In the genomic region with DNA sequence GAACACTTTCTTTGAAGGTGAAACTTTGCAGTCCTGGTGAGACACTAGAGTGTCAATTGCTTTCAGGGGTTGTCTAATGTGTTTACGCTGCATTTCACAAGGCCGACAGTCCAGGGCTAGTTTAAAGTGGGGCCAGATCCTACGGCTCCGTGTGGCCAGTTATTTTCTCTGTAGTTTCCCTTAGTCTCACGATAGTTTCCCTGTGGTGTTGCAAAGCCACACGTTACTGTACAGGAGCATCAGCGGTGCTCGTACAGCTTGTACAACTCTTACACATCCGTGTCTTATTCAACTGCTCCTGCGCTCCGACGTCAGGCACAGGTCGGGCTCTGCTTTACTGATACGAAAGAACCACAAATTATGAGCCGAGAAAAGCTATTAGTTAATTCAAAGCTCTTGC, we compare ENCODE assay signal across 8 mouse cellular contexts. TPM values are rescaled to one million over a fixed set of nuclear protein-coding genes. Genes with fewer than 3 reads are reported as not detected.
DNase-seq lines count a peak whose midpoint lies in the region; ATAC-seq and TF ChIP-seq lines count a peak whose summit lies in the region.

No protein-coding gene starts in this region.

- TF ChIP-seq CTCF in gastrocnemius, adult 2 months (IDR thresholded peaks at IDR 0.05), result no peak

- 0 out of 2 replicates have a peak, but pooled peaks have one; percentile 5 for ATAC-seq in hindbrain, embryonic 15.5 days (ENCODE audit: low FRiP score, low read depth)
- ATAC-seq in liver, embryonic 15.5 days (ENCODE audit: insufficient read depth), result no peak

- no peaks in the 10 kb centered on the region for H3K9me3 ChIP-seq in hindbrain, embryonic 15.5 days
- H3K9me3 ChIP-seq in liver, embryonic 15.5 days (replicated peaks), result no peaks in the 10 kb centered on the region

- peak overlapping the region; percentile 82 for H3K4me3 ChIP-seq in gastrocnemius, adult 2 months
- H3K4me3 ChIP-seq in hindbrain, embryonic 15.5 days, result peak overlapping the region; percentile 82
- H3K4me3 ChIP-seq in liver, embryonic 15.5 days (replicated peaks), result peak overlapping the region; percentile 88

- H3K4me2 ChIP-seq in hindbrain, embryonic 15.5 days, result peak overlapping the region; percentile 62
- H3K4me2 ChIP-seq in liver, embryonic 15.5 days, result peak overlapping the region; percentile 81

- H3K9ac ChIP-seq in hindbrain, embryonic 15.5 days, result peak overlapping the region; percentile 70
- peak overlapping the region; percentile 30; the same call in 1 of the 2 replicates for H3K9ac ChIP-seq in liver, embryonic 15.5 days

- peaks cover 15% of the 10 kb centered on the region for H3K36me3 ChIP-seq in hindbrain, embryonic 15.5 days
- H3K36me3 ChIP-seq in liver, embryonic 15.5 days (replicated peaks), result peaks cover 8% of the 10 kb centered on the region

- intact Hi-C loops in gastrocnemius, adult 2 months (cut with DNase I), result loop anchor here (2.0 to 10.0 kb wide), 3 partner anchors 68 to 426 kb away; no protein-coding TSS in a partner anchor
- intact Hi-C loops in gastrocnemius, postnatal 14 days (cut with DNase I; ENCODE audit: low total_unique reads), result loop anchor here (10.0 kb wide), 1 partner anchor 428 kb away; no protein-coding TSS in a partner anchor

- peak; percentile 27 for DNase-seq in gastrocnemius, adult 2 months
- no peak for DNase-seq in gastrocnemius, postnatal 25 days
- DNase-seq in B cell, adult 2 months, result peak; percentile 4 to 5
- DNase-seq in embryo, embryonic 11 days, result peak; percentile 8
- DNase-seq in thymus, postnatal 4 days, result peak; percentile 34
- DNase-seq in gastrocnemius, postnatal 14 days, result no peak

- no peaks in the 10 kb centered on the region for H3K27me3 ChIP-seq in hindbrain, embryonic 15.5 days
- no peaks in the 10 kb centered on the region for H3K27me3 ChIP-seq in liver, embryonic 15.5 days

- H3K4me1 ChIP-seq in hindbrain, embryonic 15.5 days (replicated peaks), result peaks cover 48% of the 10 kb centered on the region
- H3K4me1 ChIP-seq in liver, embryonic 15.5 days (replicated peaks), result peaks cover 51% of the 10 kb centered on the region

- peak overlapping the region; percentile 93 for H3K27ac ChIP-seq in gastrocnemius, adult 2 months
- peak overlapping the region; percentile 82; the same call in 1 of the 2 replicates for H3K27ac ChIP-seq in hindbrain, embryonic 15.5 days (replicated peaks)
- H3K27ac ChIP-seq in liver, embryonic 15.5 days (replicated peaks), result peak overlapping the region; percentile 83

- 39% methylated on average over 15 of the region's 15 CpGs for WGBS in hindbrain, embryonic 15.5 days
- WGBS in liver, embryonic 15.5 days (ENCODE audit: insufficient replicate concordance), result 37% methylated on average over 15 of the region's 15 CpGs

RNA-seq across cellular contexts. Expression of gene Lig4, which starts 0.5 kb away (rescaled TPM):
- total RNA-seq in gastrocnemius, adult 2 months (2021), result 1 to 10 TPM; 3.7 to 5.3 TPM
- 1 to 10 TPM; 3.0 to 3.6 TPM for total RNA-seq in gastrocnemius, postnatal 25 days (2021)
- polyA plus RNA-seq in hindbrain, embryonic 15.5 days (2015; fragmentation: Nextera tagmentation; extraction: Ambion mirVana), result 10.0 and 10.6 TPM in 2 replicates
- 0.66 and 0.70 TPM in 2 replicates for polyA plus RNA-seq in liver, embryonic 15.5 days (2015; fragmentation: Nextera tagmentation; extraction: Ambion mirVana)
- total RNA-seq in gastrocnemius, postnatal 14 days (2021), result 1 to 10 TPM; 3.4 to 3.5 TPM

RNA-seq across cellular contexts. Expression of gene Abhd13, which starts 0.5 kb away (rescaled TPM):
- 1 to 10 TPM; 6.9 to 8.2 TPM for total RNA-seq in gastrocnemius, adult 2 months (2021)
- 1 to 10 TPM; 7.9 to 8.1 TPM for total RNA-seq in gastrocnemius, postnatal 25 days (2021)
- 13.6 and 15.0 TPM in 2 replicates for polyA plus RNA-seq in hindbrain, embryonic 15.5 days (2015; fragmentation: Nextera tagmentation; extraction: Ambion mirVana)
- polyA plus RNA-seq in liver, embryonic 15.5 days (2015; fragmentation: Nextera tagmentation; extraction: Ambion mirVana), result 4.6 TPM in 2 replicates
- 1 to 10 TPM; 9.5 to 9.7 TPM for total RNA-seq in gastrocnemius, postnatal 14 days (2021)

RNA-seq across cellular contexts. Expression of gene Tnfsf13b, which starts 29.3 kb away (rescaled TPM):
- 1 to 10 TPM in 1 of 2 experiments, under 1 TPM in 1; 0.67 to 1.0 TPM for total RNA-seq in gastrocnemius, adult 2 months (2021)
- under 1 TPM; 0.92 to 0.99 TPM for total RNA-seq in gastrocnemius, postnatal 25 days (2021)
- polyA plus RNA-seq in hindbrain, embryonic 15.5 days (2015; fragmentation: Nextera tagmentation; extraction: Ambion mirVana), result 0.42 and 0.86 TPM in 2 replicates
- polyA plus RNA-seq in liver, embryonic 15.5 days (2015; fragmentation: Nextera tagmentation; extraction: Ambion mirVana), result 0.41 and 0.51 TPM in 2 replicates
- under 1 TPM; 0.60 to 0.74 TPM for total RNA-seq in gastrocnemius, postnatal 14 days (2021)

Comparison
In these comparisons a context has a peak if more than half of its experiments do, and no peak if none do; other contexts are left out.
1. DNase-seq: peak in gastrocnemius, adult 2 months (single experiment), B cell, adult 2 months (2 of 2), embryo, embryonic 11 days (single experiment) and thymus, postnatal 4 days (single experiment); none in gastrocnemius, postnatal 25 days (single experiment) and gastrocnemius, postnatal 14 days (single experiment).
2. Peak in every context shown above with its lines, with median percentiles within 50 percentile points of each other: H3K27ac ChIP-seq and H3K4me3 ChIP-seq.